Mouse (Mus musculus) thymus, postnatal 25 days (tissue): Measurements from ENCODE around the gene Ncapd2.
"Not testable (repeated sequence)": the region's sequence is repeated elsewhere in the genome, so short reads cannot be mapped to it uniquely, and the experiment has no call there.

Source experiments
- DNase-seq: peaks from one replicate; pipeline ENCODE4 v3.0.0; 2022

The Ncapd2 gene

DNA sequence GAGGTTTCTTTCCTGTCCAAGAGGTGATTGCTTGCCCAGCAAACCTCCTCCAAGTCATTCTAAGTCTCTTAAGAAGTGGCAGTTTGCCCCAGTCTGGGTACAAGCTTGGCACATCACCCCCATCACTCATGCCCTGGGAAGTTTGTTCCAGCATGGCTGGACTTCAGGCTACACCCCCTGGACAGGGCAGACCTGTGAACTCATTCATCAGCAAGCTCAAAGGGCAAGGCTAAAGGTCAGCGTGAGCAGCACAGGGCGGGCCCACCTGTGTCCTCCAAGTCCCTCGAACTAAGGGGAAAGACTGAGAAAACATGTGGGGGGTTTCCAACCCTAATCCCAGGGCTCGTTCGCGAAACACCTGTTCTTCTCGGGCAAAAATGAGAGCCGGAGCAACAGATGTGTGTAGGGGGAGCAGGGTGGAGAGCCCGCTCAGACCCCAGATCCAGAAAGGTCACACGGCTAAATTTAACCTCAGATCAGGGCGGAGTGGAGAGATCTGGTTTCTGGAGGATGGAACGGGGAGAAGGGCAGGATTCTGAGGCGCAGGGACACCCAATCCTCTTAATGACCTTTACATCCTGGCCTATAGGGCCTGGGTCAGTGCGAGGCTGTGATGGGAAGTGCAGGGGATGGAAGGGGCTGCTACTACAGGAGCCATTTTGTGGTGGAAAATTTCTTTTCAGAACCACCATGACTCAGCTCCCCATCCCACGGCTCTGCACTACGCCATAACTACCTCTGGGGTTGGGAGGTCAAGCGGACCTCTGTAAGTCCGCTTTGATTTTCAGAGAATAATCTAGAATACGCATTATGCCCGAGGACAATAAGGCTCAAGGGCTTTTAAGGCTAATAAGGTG is 27.5 kb downstream of the Ncapd2 start:
- DNase-seq: peak; percentile 13

GRCm38 (mm10) chr6:125162615-125163305 is 28.7 kb downstream of the Ncapd2 start:
- not testable (repeated sequence) for DNase-seq

GRCm38 (mm10) chr6:125161971-125162370 is 29.5 kb downstream of the Ncapd2 start:
- DNase-seq: peak; percentile 84

- DNase-seq: no peak
Measured at GRCm38 (mm10) chr6:125160854-125161760, 30.4 kb downstream of the Ncapd2 start.

DNA sequence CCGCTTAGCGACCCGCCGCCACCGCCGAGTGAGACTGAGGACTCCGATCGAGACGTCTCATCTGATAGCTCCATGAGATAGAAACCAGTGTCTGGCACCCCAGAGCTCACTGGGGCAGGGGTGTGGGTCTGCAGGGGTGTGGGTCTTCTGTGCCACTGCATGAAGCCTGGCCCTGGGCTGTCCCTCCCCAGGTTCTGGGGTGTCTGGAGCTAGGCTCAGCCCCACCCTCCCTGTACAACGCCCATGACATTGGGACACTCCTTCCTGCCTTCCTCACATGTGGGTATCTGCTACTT is 31.0 kb downstream of the Ncapd2 start:
- DNase-seq: no peak

DNA sequence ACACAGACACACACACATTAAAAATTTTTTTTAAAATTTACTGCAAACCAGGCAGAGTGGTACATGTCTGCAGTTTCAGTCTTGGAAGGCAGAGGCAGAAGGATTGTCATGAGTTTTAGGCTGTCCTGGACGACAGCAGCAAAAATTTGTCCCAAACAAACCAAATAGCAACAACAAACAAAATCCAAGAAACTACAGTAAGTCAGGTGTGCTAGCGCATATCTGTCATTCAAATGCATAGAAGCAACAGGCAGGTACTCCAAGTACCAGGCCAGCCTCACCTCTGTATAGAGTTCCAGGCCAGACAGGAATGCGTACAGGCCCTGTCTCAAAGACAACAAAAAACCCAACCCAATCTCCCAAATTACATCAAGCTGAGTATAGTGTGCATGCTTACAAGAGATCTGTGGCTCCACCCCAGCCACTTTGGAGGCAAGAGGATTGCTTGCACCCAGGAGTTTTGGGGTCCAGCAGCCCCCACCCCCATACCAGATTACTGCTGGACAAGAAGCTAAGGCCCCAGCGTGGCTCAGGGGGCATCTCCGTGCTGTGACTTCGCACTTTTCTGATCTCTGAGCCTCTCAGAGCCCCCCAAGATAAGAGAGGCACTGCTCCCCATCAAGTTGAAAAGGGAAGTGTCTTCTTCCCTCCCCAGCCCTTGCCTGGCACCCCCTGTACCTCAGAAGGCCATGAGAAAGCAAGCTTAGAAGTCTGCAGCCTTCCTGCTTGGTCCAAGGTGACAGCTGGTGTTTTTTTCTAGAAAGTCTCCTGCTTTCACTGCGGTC is 31.5 kb downstream of the Ncapd2 start:
- DNase-seq: no peak

DNA sequence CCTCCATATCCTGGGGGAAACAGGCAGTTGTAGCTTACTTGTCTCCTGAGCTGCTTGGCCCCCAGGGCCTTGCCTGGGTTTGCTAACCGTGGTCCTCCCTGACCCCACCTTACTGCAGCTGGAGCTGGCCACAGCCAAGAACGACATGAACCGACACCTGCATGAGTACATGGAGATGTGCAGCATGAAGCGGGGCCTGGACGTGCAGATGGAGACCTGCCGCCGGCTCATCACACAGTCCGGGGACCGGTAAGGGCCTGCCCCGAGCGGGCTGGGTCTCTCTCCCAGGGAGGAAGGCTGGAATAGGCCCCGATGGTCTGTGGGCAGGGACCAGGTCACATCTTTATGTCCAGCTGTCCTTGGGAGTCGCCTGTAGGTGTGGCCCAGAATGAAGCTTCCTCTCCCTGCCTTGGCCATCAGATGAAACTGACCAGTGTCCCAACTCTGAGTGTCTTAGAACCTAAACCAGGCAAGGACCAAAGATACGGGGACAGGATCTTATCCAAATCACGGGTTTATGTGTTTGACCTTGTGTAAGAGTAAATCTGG is 32.5 kb downstream of the Ncapd2 start:
- no peak for DNase-seq

DNA sequence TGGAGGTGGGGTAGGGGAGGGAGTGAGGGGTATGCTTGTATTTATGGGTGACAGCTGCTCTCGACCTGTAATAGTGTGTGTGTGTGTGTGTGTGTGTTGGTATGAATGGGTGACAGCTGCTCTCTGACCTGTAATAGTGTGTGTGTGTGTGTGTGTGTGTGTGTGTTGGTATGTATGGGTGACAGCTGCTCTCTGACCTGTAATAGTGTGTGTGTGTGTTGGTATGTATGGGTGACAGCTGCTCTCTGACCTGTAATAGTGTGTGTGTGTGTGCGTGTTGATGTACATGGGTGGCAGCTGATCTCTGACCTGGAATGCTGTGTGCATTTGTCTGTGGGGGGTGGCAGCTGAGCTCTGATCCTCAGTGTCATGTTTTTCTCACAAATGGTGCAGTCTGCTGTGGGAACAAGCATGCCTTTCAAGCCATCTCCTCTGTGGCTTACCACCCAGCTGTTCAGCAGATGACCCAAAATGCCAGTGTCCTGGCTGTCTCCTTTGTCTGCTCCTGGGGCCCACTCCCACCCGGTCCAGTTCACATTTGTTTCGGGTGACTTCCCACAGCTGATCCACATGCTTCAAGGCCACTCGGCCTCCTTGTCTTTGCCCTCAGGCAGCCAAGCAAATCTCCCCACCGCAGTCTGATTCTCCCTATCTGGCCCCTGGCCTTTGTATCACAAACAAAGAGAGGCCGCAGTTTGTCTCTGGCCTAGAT is 34.4 kb downstream of the Ncapd2 start:
- no peak for DNase-seq

DNA sequence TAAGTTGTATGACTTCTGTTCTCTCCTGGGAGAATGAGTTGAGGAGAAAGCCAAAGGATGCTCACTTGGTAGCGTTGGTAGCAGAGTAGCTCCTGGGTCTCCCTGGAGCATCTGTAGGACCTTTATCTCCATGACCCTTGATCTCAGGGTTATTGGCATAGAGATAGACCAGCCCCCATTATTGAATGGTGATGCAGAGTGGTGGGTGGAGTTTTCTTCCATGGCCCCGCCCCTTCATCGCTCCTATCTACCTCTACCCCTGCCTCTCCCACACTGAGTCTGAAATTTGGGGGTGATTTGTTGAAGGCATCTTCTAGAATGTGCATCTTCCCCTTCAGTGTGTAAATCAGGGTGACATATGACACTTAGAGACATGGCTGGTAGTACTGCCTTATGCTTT is 35.0 kb downstream of the Ncapd2 start:
- DNase-seq: no peak

DNA sequence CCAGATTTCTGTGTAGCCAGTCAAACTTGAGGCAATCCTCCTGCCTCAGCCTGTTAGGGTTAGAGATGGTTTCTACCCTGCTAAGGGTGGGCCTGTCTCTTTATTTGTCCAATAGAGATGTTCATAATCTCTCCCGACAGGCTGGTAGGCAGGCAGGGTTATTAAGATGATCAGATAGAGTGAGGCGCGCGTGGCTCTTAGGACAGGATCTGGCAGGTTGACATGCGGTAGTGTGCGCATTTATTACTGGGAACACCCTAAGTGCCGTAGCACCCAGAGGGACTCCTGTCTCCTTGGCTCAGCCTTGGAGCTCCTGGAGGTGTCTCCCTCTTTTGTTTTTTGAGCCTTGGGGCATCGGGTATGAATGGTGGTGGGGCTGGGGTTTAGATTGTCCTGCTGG is 36.2 kb downstream of the Ncapd2 start:
- no peak for DNase-seq

DNA sequence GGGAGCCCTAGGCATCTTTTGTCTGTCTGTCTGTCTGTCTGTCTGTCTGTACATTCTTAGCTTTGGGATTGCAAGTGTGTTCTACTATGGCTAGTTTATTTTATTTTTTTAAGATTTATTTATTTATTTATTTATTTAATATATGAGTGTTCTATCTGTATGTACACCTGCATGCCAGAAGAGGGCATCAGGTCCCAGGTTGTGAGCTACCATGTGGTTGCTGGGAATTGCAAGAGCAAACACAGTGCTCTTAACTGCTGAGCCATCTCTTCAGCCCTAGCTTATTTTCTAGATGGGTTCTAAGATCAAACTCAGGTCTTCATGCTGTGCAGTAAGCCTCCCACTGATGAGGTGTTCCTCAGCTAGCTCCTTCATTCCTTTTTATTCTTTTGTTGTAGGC is 37.0 kb downstream of the Ncapd2 start:
- no peak for DNase-seq

GRCm38 (mm10) chr6:125153682-125154081 is 37.8 kb downstream of the Ncapd2 start:
- no peak for DNase-seq

DNA sequence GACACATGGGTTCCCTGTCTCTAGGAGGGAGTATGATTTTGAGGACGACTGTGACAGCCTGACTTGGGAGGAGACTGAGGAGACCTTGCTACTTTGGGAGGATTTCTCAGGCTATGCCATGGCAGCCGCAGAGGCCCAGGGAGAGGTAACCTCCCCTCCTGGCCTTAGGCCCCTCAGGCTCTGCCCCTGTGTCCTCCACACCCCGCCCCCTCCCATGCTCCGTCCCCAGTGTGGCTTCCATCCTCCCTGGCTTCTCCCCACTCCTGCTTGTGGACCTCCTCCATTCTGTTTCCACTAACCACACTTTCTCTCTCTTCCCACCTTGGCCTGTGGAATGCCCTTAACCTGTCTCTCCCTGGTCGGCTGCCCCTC is 38.5 kb downstream of the Ncapd2 start:
- no peak for DNase-seq

GRCm38 (mm10) chr6:125152212-125153017 is 39.1 kb downstream of the Ncapd2 start:
- no peak for DNase-seq

- no peak for DNase-seq
Measured at GRCm38 (mm10) chr6:125149569-125149950, 41.9 kb downstream of the Ncapd2 start.

DNA sequence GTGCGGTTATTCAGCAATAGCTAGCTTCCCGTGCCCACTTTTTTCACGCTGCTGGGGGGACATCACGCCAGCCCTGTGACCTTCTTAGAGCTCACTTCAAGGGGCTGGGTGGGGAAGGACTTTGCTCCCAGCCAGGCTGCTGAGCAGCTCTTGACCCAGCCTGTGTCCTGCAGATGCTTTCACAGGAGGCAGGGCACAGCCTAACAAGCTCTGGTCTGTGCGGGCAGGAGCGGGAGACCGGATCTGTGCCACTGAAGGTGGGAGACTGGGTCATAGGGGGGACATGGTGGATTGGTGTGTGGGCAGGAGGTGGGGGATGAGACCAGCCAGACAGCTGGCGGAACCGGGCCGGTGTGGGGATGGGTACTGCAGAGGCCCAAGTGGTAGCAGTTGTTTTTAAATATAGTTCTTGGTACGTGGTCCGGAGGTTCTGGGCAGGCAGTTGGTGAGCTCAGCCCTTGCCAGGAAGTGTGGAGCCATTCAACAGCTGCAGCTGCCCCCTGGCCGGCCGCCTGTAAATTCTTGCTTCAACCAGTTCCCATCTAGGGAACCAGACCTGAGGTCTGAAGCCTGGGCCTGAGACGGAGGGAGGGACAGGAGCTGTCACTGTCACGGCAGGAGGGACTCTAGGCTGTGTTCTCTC is 42.5 kb downstream of the Ncapd2 start:
- DNase-seq: no peak

DNA sequence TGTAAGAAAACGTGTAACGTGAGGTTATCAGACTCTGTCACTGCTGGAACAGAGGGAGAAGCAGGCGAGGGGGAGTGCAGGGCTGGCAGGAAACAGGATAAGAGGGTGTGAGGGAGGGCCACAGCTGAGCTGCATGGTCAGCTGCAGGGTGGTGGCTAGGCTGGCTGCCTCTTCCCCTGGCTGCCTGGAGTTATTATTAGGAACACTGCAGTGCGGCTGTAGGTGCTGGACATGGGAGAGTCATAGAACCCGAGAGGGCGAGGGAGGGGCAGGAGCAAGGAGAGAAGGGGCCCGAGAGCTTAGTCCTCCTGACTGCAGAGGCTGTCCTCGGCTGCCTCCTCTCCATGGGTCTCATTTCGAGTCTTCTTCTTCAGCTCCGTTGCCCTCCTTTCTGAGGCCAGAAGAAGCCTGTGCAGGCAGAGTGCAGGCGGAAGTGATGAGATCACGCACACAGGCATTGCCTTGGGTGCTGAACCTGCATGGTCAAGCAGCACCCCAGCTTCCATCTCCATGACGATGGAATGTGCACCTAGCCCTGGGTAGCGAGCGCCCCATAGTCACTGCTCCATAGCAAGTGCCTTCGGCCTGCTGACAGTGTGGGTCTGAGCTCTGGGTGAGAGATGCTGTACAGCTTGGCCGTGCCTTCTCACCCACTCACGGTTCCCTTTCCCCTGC is 43.1 kb downstream of the Ncapd2 start:
- no peak for DNase-seq

GRCm38 (mm10) chr6:125147329-125147728 is 44.2 kb downstream of the Ncapd2 start:
- no peak for DNase-seq

- DNase-seq: no peak
Measured at GRCm38 (mm10) chr6:125146797-125147196, 44.7 kb downstream of the Ncapd2 start.

DNA sequence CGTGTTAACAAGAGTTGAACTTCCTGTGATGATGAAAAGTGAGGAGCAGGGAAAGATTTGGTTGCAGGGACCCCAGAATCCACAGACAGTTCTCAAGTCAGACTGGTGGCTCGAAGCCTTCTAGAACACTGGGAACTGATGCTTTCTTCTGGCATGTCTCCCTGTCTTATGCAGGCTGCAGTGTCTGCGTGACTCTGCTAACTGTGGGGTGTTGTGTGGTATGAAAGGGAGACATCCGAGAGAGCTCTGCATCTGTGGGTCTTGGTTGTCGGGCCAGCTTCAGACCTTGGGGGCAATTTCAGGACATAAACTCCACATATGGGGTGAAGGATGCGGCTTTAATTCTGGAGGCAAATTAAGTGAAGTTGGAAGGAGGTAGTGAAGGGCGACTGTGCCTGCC is 45.4 kb downstream of the Ncapd2 start:
- DNase-seq: no peak
